Mouse (Mus musculus) forebrain, postnatal 0 days (tissue): Measurements from ENCODE around the gene Rasgef1b. TPM values are rescaled to one million over a fixed set of nuclear protein-coding genes. Genes with fewer than 3 reads are reported as not detected.

ENCODE experiments used
- ATAC-seq: fragments of 200-750 bp; cut with Nextera tagmentation; 2 replicates; pipeline ENCODE4 v1.8.0; 2017; ENCODE audit warnings: mild to moderate bottlenecking, moderate library complexity
- DNase-seq: peaks from one replicate; pipeline ENCODE4 v3.0.0-alpha.2; 2015
- H3K27ac ChIP-seq: fragments of 300-500 bp; sonication (generic); 2 replicates; pipeline ENCODE4 v1.5.1; 2014; ENCODE audit warnings: low read depth, mild to moderate bottlenecking, antibody characterized with exemption, low read length, moderate library complexity, mixed read lengths
- H3K27me3 ChIP-seq: fragments of 300-500 bp; sonication (generic); 2 replicates; pipeline ENCODE4 v1.6.1; 2014; ENCODE audit warnings: mild to moderate bottlenecking, low read length, mixed read lengths; ENCODE audit not compliant: insufficient read depth
- H3K36me3 ChIP-seq: fragments of 300-500 bp; sonication (generic); 2 replicates; pipeline ENCODE4 v1.6.1; 2014; ENCODE audit warnings: mild to moderate bottlenecking, moderate library complexity; ENCODE audit not compliant: insufficient read depth
- H3K4me1 ChIP-seq: fragments of 300-500 bp; sonication (generic); 2 replicates; pipeline ENCODE4 v1.6.1; 2014; ENCODE audit warnings: antibody characterized with exemption; ENCODE audit not compliant: insufficient read depth
- H3K4me2 ChIP-seq: fragments of 300-500 bp; sonication (generic); 2 replicates; pipeline ENCODE4 v1.6.1; 2014; ENCODE audit warnings: low read depth, mild to moderate bottlenecking, moderate library complexity
- H3K4me3 ChIP-seq: fragments of 300-500 bp; sonication (generic); 2 replicates; pipeline ENCODE4 v1.5.1; 2014; ENCODE audit warnings: low read depth, low read length, mixed read lengths
- H3K9ac ChIP-seq: fragments of 300-500 bp; sonication (generic); 2 replicates; pipeline ENCODE4 v1.6.1; 2014; ENCODE audit warnings: mild to moderate bottlenecking
- H3K9me3 ChIP-seq: fragments of 300-500 bp; sonication (generic); 2 replicates; pipeline ENCODE4 v1.6.1; 2016; ENCODE audit warnings: low read length
- CTCF ChIP-seq: sonication (generic); IDR thresholded peaks from 2 replicates; pipeline ENCODE4 v1.5.1; 2016; ENCODE audit warnings: antibody characterized with exemption, control low read depth, low read depth
- WGBS: fragments of 180-500 bp; shearing (Covaris S2); extraction: QIAGEN DNeasy Blood & Tissue Kit; methylation state at CpG from one replicate; pipeline ENCODE4 v1.1.7; 2014; 5-methylcytosine and 5-hydroxymethylcytosine counted together
- polyA plus RNA-seq: library from polyadenylated mRNA; unstranded; fragments of >200 nt; fragmentation: Nextera tagmentation; extraction: Ambion mirVana; gene quantifications from 2 replicates; pipeline ENCODE4 v1.2.1, GENCODE M21; 2015
- total RNA-seq: library from RNA; depleted of rRNA; stranded (reverse); fragments of >200 nt; gene quantifications from 2 replicates; pipeline ENCODE4 v1.2.3, GENCODE M21; 2014

The Rasgef1b gene
- total and polyA plus RNA-seq, 2 experiments from 2014 or later: 49.6 to 51.0 TPM

GRCm38 (mm10) chr5:99496157-99496453 is 232.8 kb downstream of the Rasgef1b start:
- DNase-seq: no peak
- no peak for TF ChIP-seq CTCF

GRCm38 (mm10) chr5:99495354-99496156 is 233.3 kb downstream of the Rasgef1b start:
- H3K9ac ChIP-seq: no peak overlapping the region
- TF ChIP-seq CTCF: no peak
- H3K36me3 ChIP-seq: no peaks in the 10 kb centered on the region
- H3K27ac ChIP-seq: no peak overlapping the region
- peaks cover 4% of the 10 kb centered on the region; the same call in 1 of the 2 replicates for H3K4me1 ChIP-seq
- 73% methylated on average over 10 of the region's 10 CpGs for WGBS
- H3K27me3 ChIP-seq: no peaks in the 10 kb centered on the region
- H3K9me3 ChIP-seq: no peaks in the 10 kb centered on the region
- no peak overlapping the region for H3K4me3 ChIP-seq
- DNase-seq: no peak
- ATAC-seq: no peak
- H3K4me2 ChIP-seq: no peak overlapping the region

More at GRCm38 (mm10) chr5:99496157-99496453, 232.8 kb downstream of the Rasgef1b start:
- H3K4me1 ChIP-seq: peaks cover 4% of the 10 kb centered on the region; the same call in 1 of the 2 replicates
- WGBS: 16% methylated on average over 1 of the region's 1 CpGs
- no peaks in the 10 kb centered on the region for H3K36me3 ChIP-seq
- no peaks in the 10 kb centered on the region for H3K9me3 ChIP-seq
- H3K27me3 ChIP-seq: no peaks in the 10 kb centered on the region
- no peak overlapping the region for H3K4me3 ChIP-seq
- no peak overlapping the region for H3K9ac ChIP-seq
- no peak for ATAC-seq
- H3K27ac ChIP-seq: no peak overlapping the region
- no peak overlapping the region for H3K4me2 ChIP-seq

GRCm38 (mm10) chr5:99493861-99494260 is 235.0 kb downstream of the Rasgef1b start:
- no peak overlapping the region for H3K27ac ChIP-seq
- no peak overlapping the region for H3K4me3 ChIP-seq
- WGBS: 53% methylated on average over 9 of the region's 9 CpGs
- peaks cover 4% of the 10 kb centered on the region; the same call in 1 of the 2 replicates for H3K4me1 ChIP-seq
- no peaks in the 10 kb centered on the region for H3K9me3 ChIP-seq
- no peaks in the 10 kb centered on the region for H3K36me3 ChIP-seq
- no peak for TF ChIP-seq CTCF
- H3K9ac ChIP-seq: no peak overlapping the region
- no peak for DNase-seq
- ATAC-seq: no peak
- H3K27me3 ChIP-seq: no peaks in the 10 kb centered on the region
- H3K4me2 ChIP-seq: no peak overlapping the region

GRCm38 (mm10) chr5:99493017-99493416 is 235.8 kb downstream of the Rasgef1b start:
- no peak overlapping the region for H3K4me2 ChIP-seq
- no peaks in the 10 kb centered on the region for H3K9me3 ChIP-seq
- ATAC-seq (no peak), DNase-seq (no peak)
- no peak overlapping the region for H3K4me3 ChIP-seq
- 57% methylated on average over 3 of the region's 3 CpGs for WGBS
- H3K27ac ChIP-seq: no peak overlapping the region
- no peak for TF ChIP-seq CTCF
- H3K4me1 ChIP-seq: peaks cover 4% of the 10 kb centered on the region; the same call in 1 of the 2 replicates
- no peaks in the 10 kb centered on the region for H3K27me3 ChIP-seq
- no peak overlapping the region for H3K9ac ChIP-seq
- H3K36me3 ChIP-seq: no peaks in the 10 kb centered on the region

- Histone ChIP-seq H3K4me3 (no peak overlapping the region), H3K27ac (no peak overlapping the region), H3K4me1 (peaks cover 9% of the 10 kb centered on the region; the same call in 1 of the 2 replicates), H3K4me2 (no peak overlapping the region), H3K36me3 (no peaks in the 10 kb centered on the region), H3K9me3 (no peaks in the 10 kb centered on the region), H3K9ac (no peak overlapping the region), H3K27me3 (no peaks in the 10 kb centered on the region)
- ATAC-seq: no peak
- WGBS: 88% methylated on average over 6 of the region's 6 CpGs
- DNase-seq: no peak
- no peak for TF ChIP-seq CTCF
These were observed 240.2 kb downstream of the Rasgef1b start for GRCm38 (mm10) chr5:99488479-99489158.

- peak; percentile 50 for DNase-seq
- Histone ChIP-seq H3K9ac (no peak overlapping the region), H3K9me3 (no peaks in the 10 kb centered on the region), H3K4me3 (no peak overlapping the region), H3K4me1 (0 out of 2 replicates have a peak, but pooled peaks cover 5% of the 10 kb centered on the region), H3K27me3 (no peaks in the 10 kb centered on the region), H3K4me2 (no peak overlapping the region), H3K36me3 (no peaks in the 10 kb centered on the region), H3K27ac (no peak overlapping the region)
- 21% methylated on average over 5 of the region's 5 CpGs for WGBS
- no peak for TF ChIP-seq CTCF
- peak; percentile 14 for ATAC-seq
These were observed 241.6 kb downstream of the Rasgef1b start for GRCm38 (mm10) chr5:99487009-99487858.

GRCm38 (mm10) chr5:99483162-99483561 is 245.7 kb downstream of the Rasgef1b start:
- TF ChIP-seq CTCF: no peak

More at GRCm38 (mm10) chr5:99483162-99483561, 245.7 kb downstream of the Rasgef1b start:
- 62% methylated on average over 5 of the region's 5 CpGs for WGBS
- ATAC-seq (no peak), DNase-seq (no peak)
- Histone ChIP-seq H3K27ac (no peak overlapping the region), H3K4me2 (no peak overlapping the region), H3K9me3 (no peaks in the 10 kb centered on the region), H3K36me3 (no peaks in the 10 kb centered on the region), H3K4me3 (no peak overlapping the region), H3K4me1 (peaks cover 13% of the 10 kb centered on the region), H3K27me3 (no peaks in the 10 kb centered on the region), H3K9ac (no peak overlapping the region)
